Mouse (Mus musculus): Measurements from ENCODE around the gene A930033H14Rik. TPM values are rescaled to one million over a fixed set of nuclear protein-coding genes. Genes with fewer than 3 reads are reported as not detected.

The A930033H14Rik gene
- 1.9 and 2.1 TPM in 2 replicates for polyA plus RNA-seq (2012; rRNA removed)

GRCm38 (mm10) chr10:69212542-69213440 is at the start of gene A930033H14Rik:
A930033H14Rik (minus strand) TSS chr10:69213098.
- Histone ChIP-seq H3K27ac (ENCODE audit: insufficient read depth, low read length) (peak within 1 kb of the TSS; percentile 92), H3K4me3 (ENCODE audit: insufficient read depth, low read length) (peak within 1 kb of the TSS; percentile 98), H3K4me1 (ENCODE audit: control insufficient read depth, insufficient read depth, low read length) (peaks cover 2% of the 10 kb centered on the region; the same call in 1 of the 2 replicates)
- TF ChIP-seq CTCF (IDR thresholded peaks at IDR 0.05; ENCODE audit: extremely low read depth, insufficient read depth, low read length): no peak
- TF ChIP-seq POLR2A (IDR thresholded peaks at IDR 0.05; ENCODE audit: extremely low read depth, insufficient read depth, low read length): peak; percentile 45; the same call in 1 of the 2 replicates

- TF ChIP-seq CTCF (IDR thresholded peaks at IDR 0.05; ENCODE audit: extremely low read depth, insufficient read depth, low read length) (no peak), POLR2A (IDR thresholded peaks at IDR 0.05; ENCODE audit: extremely low read depth, insufficient read depth, low read length) (no peak)
Observed at GRCm38 (mm10) chr10:69259929-69260328, 47.0 kb upstream of the A930033H14Rik start.

GRCm38 (mm10) chr10:69259161-69259560 is 46.3 kb upstream of the A930033H14Rik start:
- H3K27ac ChIP-seq (ENCODE audit: insufficient read depth, low read length): no peak overlapping the region
- H3K4me3 ChIP-seq (ENCODE audit: insufficient read depth, low read length): no peak overlapping the region
- H3K4me1 ChIP-seq (ENCODE audit: control insufficient read depth, insufficient read depth, low read length): no peaks in the 10 kb centered on the region
- TF ChIP-seq POLR2A (IDR thresholded peaks at IDR 0.05; ENCODE audit: extremely low read depth, insufficient read depth, low read length) (no peak), CTCF (IDR thresholded peaks at IDR 0.05; ENCODE audit: extremely low read depth, insufficient read depth, low read length) (no peak)

More at GRCm38 (mm10) chr10:69259929-69260328, 47.0 kb upstream of the A930033H14Rik start:
- Histone ChIP-seq H3K27ac (ENCODE audit: insufficient read depth, low read length) (no peak overlapping the region), H3K4me1 (ENCODE audit: control insufficient read depth, insufficient read depth, low read length) (no peaks in the 10 kb centered on the region), H3K4me3 (ENCODE audit: insufficient read depth, low read length) (no peak overlapping the region)

- no peak for TF ChIP-seq POLR2A (IDR thresholded peaks at IDR 0.05; ENCODE audit: extremely low read depth, insufficient read depth, low read length)
- TF ChIP-seq CTCF (IDR thresholded peaks at IDR 0.05; ENCODE audit: extremely low read depth, insufficient read depth, low read length): no peak
- Histone ChIP-seq H3K27ac (ENCODE audit: insufficient read depth, low read length) (no peak overlapping the region), H3K4me3 (ENCODE audit: insufficient read depth, low read length) (no peak overlapping the region), H3K4me1 (ENCODE audit: control insufficient read depth, insufficient read depth, low read length) (no peaks in the 10 kb centered on the region)
Observed at GRCm38 (mm10) chr10:69258588-69258987, 45.7 kb upstream of the A930033H14Rik start.

GRCm38 (mm10) chr10:69257592-69258133 is 44.8 kb upstream of the A930033H14Rik start:
- Histone ChIP-seq H3K4me1 (ENCODE audit: control insufficient read depth, insufficient read depth, low read length) (0 out of 2 replicates have a peak, but pooled peaks cover 1% of the 10 kb centered on the region), H3K4me3 (ENCODE audit: insufficient read depth, low read length) (no peak overlapping the region), H3K27ac (ENCODE audit: insufficient read depth, low read length) (no peak overlapping the region)
- TF ChIP-seq POLR2A (IDR thresholded peaks at IDR 0.05; ENCODE audit: extremely low read depth, insufficient read depth, low read length) (no peak), CTCF (IDR thresholded peaks at IDR 0.05; ENCODE audit: extremely low read depth, insufficient read depth, low read length) (no peak)

GRCm38 (mm10) chr10:69255594-69255993 is 42.7 kb upstream of the A930033H14Rik start:
- H3K4me1 ChIP-seq (ENCODE audit: control insufficient read depth, insufficient read depth, low read length): 0 out of 2 replicates have a peak, but pooled peaks cover 1% of the 10 kb centered on the region
- H3K27ac ChIP-seq (ENCODE audit: insufficient read depth, low read length): no peak overlapping the region
- TF ChIP-seq CTCF (IDR thresholded peaks at IDR 0.05; ENCODE audit: extremely low read depth, insufficient read depth, low read length) (no peak), POLR2A (IDR thresholded peaks at IDR 0.05; ENCODE audit: extremely low read depth, insufficient read depth, low read length) (no peak)
- no peak overlapping the region for H3K4me3 ChIP-seq (ENCODE audit: insufficient read depth, low read length)

GRCm38 (mm10) chr10:69254390-69254847 is 41.5 kb upstream of the A930033H14Rik start:
- H3K27ac ChIP-seq (ENCODE audit: insufficient read depth, low read length): peak overlapping the region; percentile 9; the same call in 1 of the 2 replicates
- no peak overlapping the region for H3K4me3 ChIP-seq (ENCODE audit: insufficient read depth, low read length)
- TF ChIP-seq POLR2A (IDR thresholded peaks at IDR 0.05; ENCODE audit: extremely low read depth, insufficient read depth, low read length) (no peak), CTCF (IDR thresholded peaks at IDR 0.05; ENCODE audit: extremely low read depth, insufficient read depth, low read length) (no peak)
- H3K4me1 ChIP-seq (ENCODE audit: control insufficient read depth, insufficient read depth, low read length): 0 out of 2 replicates have a peak, but pooled peaks cover 1% of the 10 kb centered on the region

- H3K27ac ChIP-seq (ENCODE audit: insufficient read depth, low read length): 0 out of 2 replicates have a peak overlapping the region, but pooled peaks have one; percentile 9
- no peak for TF ChIP-seq CTCF (IDR thresholded peaks at IDR 0.05; ENCODE audit: extremely low read depth, insufficient read depth, low read length)
- TF ChIP-seq POLR2A (IDR thresholded peaks at IDR 0.05; ENCODE audit: extremely low read depth, insufficient read depth, low read length): no peak
- H3K4me1 ChIP-seq (ENCODE audit: control insufficient read depth, insufficient read depth, low read length): 0 out of 2 replicates have a peak, but pooled peaks cover 1% of the 10 kb centered on the region
- no peak overlapping the region for H3K4me3 ChIP-seq (ENCODE audit: insufficient read depth, low read length)
Observed at GRCm38 (mm10) chr10:69253686-69254080, 40.8 kb upstream of the A930033H14Rik start.

GRCm38 (mm10) chr10:69253075-69253685 is 40.3 kb upstream of the A930033H14Rik start:
- H3K27ac ChIP-seq (ENCODE audit: insufficient read depth, low read length): 0 out of 2 replicates have a peak overlapping the region, but pooled peaks have one; percentile 11
- TF ChIP-seq POLR2A (IDR thresholded peaks at IDR 0.05; ENCODE audit: extremely low read depth, insufficient read depth, low read length) (no peak), CTCF (IDR thresholded peaks at IDR 0.05; ENCODE audit: extremely low read depth, insufficient read depth, low read length) (no peak)
- H3K4me3 ChIP-seq (ENCODE audit: insufficient read depth, low read length): no peak overlapping the region
- H3K4me1 ChIP-seq (ENCODE audit: control insufficient read depth, insufficient read depth, low read length): 0 out of 2 replicates have a peak, but pooled peaks cover 1% of the 10 kb centered on the region

Data from cortical plate, adult 2 months (tissue).